Mouse (Mus musculus) testis, postnatal 10 days (tissue): Measurements from ENCODE around the gene Dgcr2.

Experiments
- DNase-seq: peaks from one replicate; pipeline ENCODE4 v3.0.0; 2021; ENCODE audit warnings: low spot score

Dgcr2 gene

DNA sequence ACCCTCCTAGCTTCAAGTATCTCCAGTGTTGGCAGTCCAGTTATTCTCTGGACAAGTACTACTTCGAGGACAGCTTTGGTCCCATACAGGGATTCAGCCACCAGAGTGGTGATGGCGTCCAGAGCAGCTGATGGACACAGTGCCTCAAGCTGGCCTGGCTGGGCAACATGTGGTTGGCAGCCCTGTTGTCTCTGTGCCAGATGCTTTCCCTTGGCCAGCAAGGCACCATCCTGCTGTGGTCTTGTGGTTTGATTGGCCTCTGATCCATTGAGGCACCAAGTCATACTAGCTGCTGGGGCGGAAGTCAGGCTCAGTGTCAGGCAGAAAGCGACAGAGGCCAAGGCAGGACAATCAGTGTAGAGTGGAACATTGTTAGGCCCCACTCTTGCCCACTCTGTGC lies 89.2 kb downstream of the Dgcr2 start:
- DNase-seq = no peak

- DNase-seq = peak; percentile 82
Observed at GRCm38 (mm10) chr16:17807192-17808009, 91.0 kb downstream of the Dgcr2 start.

- no peak for DNase-seq
Observed at GRCm38 (mm10) chr16:17806581-17807191, 91.7 kb downstream of the Dgcr2 start.

DNA sequence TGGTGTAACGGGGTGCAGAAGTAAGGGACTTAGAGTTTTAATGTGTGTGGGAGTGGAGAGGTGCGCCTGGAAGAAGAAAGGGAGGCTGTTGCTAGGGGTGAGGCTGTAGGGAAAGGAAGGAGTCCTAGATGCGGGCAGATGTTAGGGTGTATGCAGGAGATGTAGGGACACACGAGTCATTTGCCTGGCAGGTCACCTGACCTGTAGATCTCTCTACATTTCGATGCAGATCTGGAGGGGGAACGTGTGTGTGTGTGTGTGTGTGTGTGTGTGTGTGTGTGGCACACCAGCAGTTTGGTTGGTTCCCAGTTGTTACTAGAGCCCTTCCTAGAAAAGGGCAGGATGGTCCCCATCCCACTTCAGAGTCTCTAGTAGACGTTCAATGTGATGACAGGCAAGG lies 93.4 kb downstream of the Dgcr2 start:
- no peak for DNase-seq

DNA sequence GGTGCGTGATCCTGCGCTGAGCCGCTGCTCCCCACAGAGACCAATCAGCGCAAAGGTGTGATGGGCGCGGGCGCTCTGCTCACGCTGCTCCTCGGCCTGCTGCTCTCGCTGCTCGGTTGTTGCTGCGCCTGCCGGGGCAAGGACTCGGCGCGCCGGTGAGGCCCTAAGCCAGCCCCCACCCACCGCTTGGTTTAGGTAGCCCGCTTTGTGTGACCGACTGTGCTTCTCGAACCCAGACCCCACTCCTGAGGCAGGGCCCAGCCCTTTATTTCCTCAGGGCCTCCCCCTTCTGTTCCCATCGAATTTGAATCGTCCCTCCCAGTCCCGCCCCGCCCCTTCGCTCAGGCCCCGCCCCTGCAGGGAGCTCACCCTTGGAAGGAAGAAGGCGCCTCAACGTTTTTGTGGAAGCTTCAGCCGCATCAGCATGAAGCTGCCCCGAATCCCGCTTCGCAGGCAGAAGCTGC lies 93.9 kb downstream of the Dgcr2 start:
- no peak for DNase-seq

- no peak for DNase-seq
Observed at GRCm38 (mm10) chr16:17803675-17804448, 94.5 kb downstream of the Dgcr2 start.

DNA sequence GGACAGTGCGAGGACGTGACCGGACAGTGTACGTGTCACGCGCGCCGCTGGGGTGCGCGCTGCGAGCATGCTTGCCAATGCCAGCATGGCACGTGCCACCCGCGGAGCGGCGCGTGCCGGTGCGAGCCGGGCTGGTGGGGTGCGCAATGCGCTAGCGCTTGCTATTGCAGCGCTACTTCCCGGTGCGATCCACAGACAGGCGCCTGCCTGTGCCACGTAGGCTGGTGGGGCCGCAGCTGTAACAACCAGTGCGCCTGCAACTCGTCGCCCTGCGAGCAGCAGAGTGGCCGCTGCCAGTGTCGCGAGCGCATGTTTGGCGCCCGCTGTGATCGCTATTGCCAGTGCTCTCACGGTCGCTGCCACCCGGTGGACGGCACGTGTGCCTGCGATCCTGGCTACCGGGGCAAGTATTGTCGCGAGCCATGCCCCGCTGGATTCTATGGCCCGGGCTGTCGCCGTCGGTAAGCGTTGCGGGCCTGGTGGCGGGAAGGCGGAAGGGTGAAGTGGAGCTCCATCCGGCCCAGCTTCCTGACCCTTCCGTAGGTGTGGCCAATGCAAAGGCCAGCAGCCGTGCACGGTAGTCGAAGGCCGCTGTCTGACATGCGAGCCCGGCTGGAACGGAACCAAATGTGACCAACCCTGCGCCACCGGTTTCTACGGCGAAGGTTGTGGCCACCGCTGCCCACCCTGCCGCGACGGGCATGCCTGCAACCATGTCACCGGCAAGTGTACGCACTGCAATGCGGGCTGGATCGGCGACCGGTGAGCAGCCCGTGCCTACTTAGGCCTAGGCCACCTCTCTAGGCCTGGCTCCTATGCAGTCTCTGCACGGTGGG lies 95.3 kb downstream of the Dgcr2 start:
- DNase-seq = peak; percentile 59

GRCm38 (mm10) chr16:17802456-17802838 lies 95.9 kb downstream of the Dgcr2 start:
- DNase-seq = no peak

DNA sequence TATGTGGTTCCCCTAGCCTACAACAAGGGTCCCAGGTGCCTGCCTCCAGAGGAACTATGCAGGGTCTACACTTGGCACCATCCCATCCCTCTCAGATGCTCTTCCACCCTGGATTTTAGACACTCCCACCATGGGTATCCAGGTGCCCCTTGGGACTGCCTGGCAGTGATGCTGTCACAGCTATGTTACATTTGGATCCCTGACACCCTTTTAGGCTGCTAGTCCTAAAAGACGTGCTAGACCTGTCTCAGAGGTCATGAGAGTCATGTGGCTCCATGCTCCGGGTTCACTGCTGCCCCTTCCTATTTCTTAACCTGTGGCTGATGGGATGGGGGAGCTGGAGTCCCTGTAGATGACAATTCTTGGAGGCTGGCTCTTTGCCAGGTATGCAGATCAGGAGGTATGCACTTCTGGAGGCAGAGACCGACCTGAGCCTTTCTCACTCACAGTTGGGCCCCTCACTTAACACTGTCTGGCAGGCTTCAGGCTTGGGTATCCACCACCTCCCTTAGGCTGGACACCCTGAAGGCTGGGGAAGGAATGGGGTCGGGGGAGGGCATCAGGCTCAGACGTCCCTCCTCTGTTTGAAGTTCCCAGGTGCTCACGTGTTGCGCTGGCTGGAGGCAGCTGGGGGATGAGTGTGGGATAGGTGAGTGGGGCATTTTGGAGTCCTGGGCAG lies 96.4 kb downstream of the Dgcr2 start:
- peak; percentile 55 for DNase-seq

DNA sequence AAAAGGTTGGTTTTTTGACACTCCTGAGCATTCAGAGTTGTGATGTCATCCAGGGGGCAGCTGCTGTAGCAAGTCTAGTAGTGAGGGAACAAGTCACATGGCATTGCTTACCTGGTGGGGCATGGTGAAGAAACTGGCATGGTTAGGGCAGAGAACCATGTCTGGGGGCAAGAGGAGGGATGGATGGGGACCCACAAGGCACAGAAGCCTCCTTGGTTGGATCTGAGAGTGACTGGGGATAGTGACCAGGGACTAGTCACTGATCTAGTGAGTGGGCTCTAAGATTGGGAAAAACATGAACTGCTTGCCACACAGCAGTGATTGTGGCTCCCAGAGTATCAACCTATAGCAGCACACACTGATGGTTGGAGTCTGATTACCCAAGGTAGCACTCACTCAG lies 98.8 kb downstream of the Dgcr2 start:
- DNase-seq = no peak

GRCm38 (mm10) chr16:17798321-17799180 lies 99.8 kb downstream of the Dgcr2 start:
- DNase-seq = peak; percentile 76

DNA sequence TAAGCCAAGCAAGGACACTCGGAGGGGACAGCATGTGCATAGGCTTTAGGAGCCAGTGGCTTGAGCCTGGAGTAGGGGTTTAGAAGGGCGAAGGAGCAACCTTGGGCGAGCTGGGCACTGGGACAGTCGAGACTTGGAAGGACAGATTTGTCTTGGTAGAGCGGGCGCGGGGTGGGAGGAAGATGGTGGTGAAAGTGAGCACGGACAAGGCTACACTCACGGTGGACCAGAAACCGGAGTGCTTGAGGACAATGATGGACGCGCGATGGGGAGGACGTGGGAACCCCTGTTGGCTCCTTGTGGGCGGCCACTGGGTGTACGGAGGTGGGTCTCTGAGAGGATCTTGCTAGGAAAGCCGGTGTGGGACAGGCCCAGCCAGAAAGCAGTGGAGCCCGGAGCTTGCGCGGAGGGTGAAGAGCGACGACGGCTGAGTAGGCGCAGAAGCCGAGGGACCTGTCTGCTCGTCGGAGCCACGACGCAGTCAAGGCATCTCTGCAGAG lies 100.5 kb downstream of the Dgcr2 start:
- DNase-seq = peak; percentile 54

GRCm38 (mm10) chr16:17796971-17797811 lies 101.2 kb downstream of the Dgcr2 start, which contains the start of gene Scarf2:
TSS of gene Scarf2 (plus strand) at chr16:17797282.
- peak; percentile 82 for DNase-seq

GRCm38 (mm10) chr16:17796519-17796918 lies 101.8 kb downstream of the Dgcr2 start:
- no peak for DNase-seq

GRCm38 (mm10) chr16:17795643-17796042 lies 102.7 kb downstream of the Dgcr2 start:
- no peak for DNase-seq

DNA sequence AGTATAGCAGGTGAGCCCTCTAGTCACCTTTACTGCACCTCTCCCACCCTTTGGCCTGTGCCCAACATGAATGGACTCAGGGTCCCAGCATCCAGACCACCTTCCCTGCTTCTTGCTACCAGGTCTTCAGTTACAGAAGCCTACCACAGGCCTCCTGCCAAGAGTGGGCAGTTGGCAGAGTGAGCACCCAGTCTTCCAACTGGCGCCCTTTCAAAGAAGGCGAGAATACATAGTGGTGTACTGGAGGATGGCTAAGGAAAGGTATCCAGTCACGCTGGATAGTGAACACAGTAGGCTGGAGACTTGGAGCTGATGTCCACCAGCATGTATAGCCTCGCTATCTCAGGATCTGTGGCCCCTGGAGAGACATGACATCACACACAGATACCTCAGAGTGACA lies 104.3 kb downstream of the Dgcr2 start:
- no peak for DNase-seq

DNA sequence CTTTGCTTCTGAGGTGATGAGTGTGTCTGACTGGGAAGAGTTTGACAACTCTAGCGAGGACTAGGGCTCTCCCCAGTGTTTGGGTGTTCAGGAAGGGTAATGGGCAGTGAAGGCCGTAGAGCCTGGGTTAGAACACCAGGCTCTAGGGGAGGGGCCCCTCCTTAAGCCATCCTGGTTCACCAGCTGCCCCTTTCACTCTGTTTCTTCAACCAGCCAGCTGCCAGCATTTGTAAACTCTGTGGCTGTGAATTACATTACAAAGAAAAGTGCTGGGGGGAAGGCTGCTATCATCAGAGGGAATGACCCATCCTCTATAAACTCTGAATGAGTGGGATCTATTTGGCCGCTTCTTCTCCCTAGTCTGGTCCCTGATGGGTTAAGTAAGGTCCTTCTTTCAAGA lies 105.6 kb downstream of the Dgcr2 start:
- no peak for DNase-seq
